Mouse (Mus musculus): ENCODE data around the gene Nmd3. TPM values are rescaled to one million over a fixed set of nuclear protein-coding genes. Genes with fewer than 3 reads are reported as not detected.

Nmd3 gene
- total RNA-seq (2014; rRNA removed) (8.0 and 17.8 TPM in 2 replicates), polyA plus RNA-seq (2015; fragmentation: Nextera tagmentation; extraction: Ambion mirVana) (56.0 and 58.7 TPM in 2 replicates)

GRCm38 (mm10) chr3:69721814-69722186 lies at the start of gene Nmd3:
TSS of gene Nmd3 (plus strand) at chr3:69721985.
- no peaks in the 10 kb centered on the region for H3K27me3 ChIP-seq (ENCODE audit: insufficient read depth, low read length)
- TF ChIP-seq CTCF (IDR thresholded peaks at IDR 0.05), result no peak
- H3K27ac ChIP-seq (ENCODE audit: low read depth, low read length), result peak within 1 kb of the TSS; percentile 88
- H3K4me1 ChIP-seq (ENCODE audit: insufficient read depth, low read length), result peaks cover 6% of the 10 kb centered on the region; the same call in 1 of the 2 replicates
- whole genome bisulfite sequencing, result 0% methylated on average over 29 of the region's 33 CpGs
- H3K4me3 ChIP-seq (ENCODE audit: low read depth, low read length), result peak within 1 kb of the TSS; percentile 86
- H3K4me2 ChIP-seq (ENCODE audit: low read depth, low read length, poor library complexity, severe bottlenecking), result peak within 1 kb of the TSS; percentile 75
- no peaks in the 10 kb centered on the region for H3K9me3 ChIP-seq (ENCODE audit: low read length)
- DNase-seq (ENCODE audit: low spot score) (peak; percentile 96), ATAC-seq (ENCODE audit: low FRiP score) (peak; percentile 98)
- H3K9ac ChIP-seq (replicated peaks; ENCODE audit: low read length, poor library complexity, severe bottlenecking), result peak within 1 kb of the TSS; percentile 95
- no peaks in the 10 kb centered on the region for H3K36me3 ChIP-seq (ENCODE audit: insufficient read depth, low read length)

- no peak overlapping the region for H3K9ac ChIP-seq (replicated peaks; ENCODE audit: low read length, poor library complexity, severe bottlenecking)
- no peak for TF ChIP-seq CTCF (IDR thresholded peaks at IDR 0.05)
Measured at GRCm38 (mm10) chr3:69673351-69673750, 48.4 kb upstream of the Nmd3 start.

GRCm38 (mm10) chr3:69674206-69674605 lies 47.6 kb upstream of the Nmd3 start:
- Histone ChIP-seq H3K9ac (replicated peaks; ENCODE audit: low read length, poor library complexity, severe bottlenecking) (no peak overlapping the region), H3K4me3 (ENCODE audit: low read depth, low read length) (no peak overlapping the region), H3K27ac (ENCODE audit: low read depth, low read length) (no peak overlapping the region), H3K9me3 (ENCODE audit: low read length) (no peaks in the 10 kb centered on the region), H3K36me3 (ENCODE audit: insufficient read depth, low read length) (no peaks in the 10 kb centered on the region), H3K4me2 (ENCODE audit: low read depth, low read length, poor library complexity, severe bottlenecking) (no peak overlapping the region), H3K27me3 (ENCODE audit: insufficient read depth, low read length) (no peaks in the 10 kb centered on the region), H3K4me1 (ENCODE audit: insufficient read depth, low read length) (no peaks in the 10 kb centered on the region)
- 83% methylated on average over 3 of the region's 3 CpGs for WGBS
- TF ChIP-seq CTCF (IDR thresholded peaks at IDR 0.05), result no peak
- ATAC-seq (ENCODE audit: low FRiP score), result no peak
- DNase-seq (ENCODE audit: low spot score), result no peak

More at GRCm38 (mm10) chr3:69673351-69673750, 48.4 kb upstream of the Nmd3 start:
- Histone ChIP-seq H3K4me2 (ENCODE audit: low read depth, low read length, poor library complexity, severe bottlenecking) (no peak overlapping the region), H3K4me1 (ENCODE audit: insufficient read depth, low read length) (no peaks in the 10 kb centered on the region), H3K27me3 (ENCODE audit: insufficient read depth, low read length) (no peaks in the 10 kb centered on the region), H3K9me3 (ENCODE audit: low read length) (no peaks in the 10 kb centered on the region), H3K27ac (ENCODE audit: low read depth, low read length) (no peak overlapping the region), H3K4me3 (ENCODE audit: low read depth, low read length) (no peak overlapping the region), H3K36me3 (ENCODE audit: insufficient read depth, low read length) (no peaks in the 10 kb centered on the region)
- no peak for DNase-seq (ENCODE audit: low spot score)
- WGBS, result 97% methylated on average over 10 of the region's 10 CpGs
- no peak for ATAC-seq (ENCODE audit: low FRiP score)

- 81% methylated on average over 1 of the region's 1 CpGs for WGBS
- H3K27me3 ChIP-seq (ENCODE audit: insufficient read depth, low read length), result no peaks in the 10 kb centered on the region
Measured at GRCm38 (mm10) chr3:69689791-69690190, 32.0 kb upstream of the Nmd3 start.

GRCm38 (mm10) chr3:69690939-69691338 lies 30.8 kb upstream of the Nmd3 start:
- no peak for DNase-seq (ENCODE audit: low spot score)
- Histone ChIP-seq H3K9me3 (ENCODE audit: low read length) (no peaks in the 10 kb centered on the region), H3K4me2 (ENCODE audit: low read depth, low read length, poor library complexity, severe bottlenecking) (no peak overlapping the region), H3K36me3 (ENCODE audit: insufficient read depth, low read length) (no peaks in the 10 kb centered on the region), H3K4me3 (ENCODE audit: low read depth, low read length) (no peak overlapping the region), H3K27me3 (ENCODE audit: insufficient read depth, low read length) (no peaks in the 10 kb centered on the region), H3K4me1 (ENCODE audit: insufficient read depth, low read length) (no peaks in the 10 kb centered on the region), H3K9ac (replicated peaks; ENCODE audit: low read length, poor library complexity, severe bottlenecking) (no peak overlapping the region), H3K27ac (ENCODE audit: low read depth, low read length) (no peak overlapping the region)
- 88% methylated on average over 2 of the region's 2 CpGs for WGBS
- no peak for ATAC-seq (ENCODE audit: low FRiP score)
- no peak for TF ChIP-seq CTCF (IDR thresholded peaks at IDR 0.05)

More at GRCm38 (mm10) chr3:69689791-69690190, 32.0 kb upstream of the Nmd3 start:
- no peak for ATAC-seq (ENCODE audit: low FRiP score)
- Histone ChIP-seq H3K9me3 (ENCODE audit: low read length) (no peaks in the 10 kb centered on the region), H3K27ac (ENCODE audit: low read depth, low read length) (no peak overlapping the region), H3K9ac (replicated peaks; ENCODE audit: low read length, poor library complexity, severe bottlenecking) (no peak overlapping the region), H3K36me3 (ENCODE audit: insufficient read depth, low read length) (no peaks in the 10 kb centered on the region), H3K4me1 (ENCODE audit: insufficient read depth, low read length) (no peaks in the 10 kb centered on the region), H3K4me3 (ENCODE audit: low read depth, low read length) (no peak overlapping the region), H3K4me2 (ENCODE audit: low read depth, low read length, poor library complexity, severe bottlenecking) (no peak overlapping the region)
- DNase-seq (ENCODE audit: low spot score), result no peak
- no peak for TF ChIP-seq CTCF (IDR thresholded peaks at IDR 0.05)

GRCm38 (mm10) chr3:69699851-69700500 lies 21.8 kb upstream of the Nmd3 start:
- H3K27me3 ChIP-seq (ENCODE audit: insufficient read depth, low read length), result no peaks in the 10 kb centered on the region
- no peak for DNase-seq (ENCODE audit: low spot score)
- no peak for ATAC-seq (ENCODE audit: low FRiP score)
- no peak for TF ChIP-seq CTCF (IDR thresholded peaks at IDR 0.05)
- no peaks in the 10 kb centered on the region for H3K9me3 ChIP-seq (ENCODE audit: low read length)
- no peak overlapping the region for H3K4me2 ChIP-seq (ENCODE audit: low read depth, low read length, poor library complexity, severe bottlenecking)
- no peak overlapping the region for H3K27ac ChIP-seq (ENCODE audit: low read depth, low read length)
- no peaks in the 10 kb centered on the region for H3K4me1 ChIP-seq (ENCODE audit: insufficient read depth, low read length)
- H3K4me3 ChIP-seq (ENCODE audit: low read depth, low read length), result no peak overlapping the region
- WGBS, result 52% methylated on average over 6 of the region's 6 CpGs
- H3K36me3 ChIP-seq (ENCODE audit: insufficient read depth, low read length), result no peaks in the 10 kb centered on the region
- no peak overlapping the region for H3K9ac ChIP-seq (replicated peaks; ENCODE audit: low read length, poor library complexity, severe bottlenecking)
